Mouse (Mus musculus) kidney, adult 2 months (tissue): ENCODE data around the gene Gm49325. TPM values are rescaled to one million over a fixed set of nuclear protein-coding genes. Genes with fewer than 3 reads are reported as not detected.
A peak's percentile ranks its signal among the peaks of the same experiment; 100 is the strongest.

Experiments
- DNase-seq: peaks from one replicate; pipeline ENCODE4 v3.0.0; 2021
- H3K27ac ChIP-seq: fragments of 200-500 bp; 2 replicates; pipeline ENCODE4 v1.5.1; 2012; ENCODE audit warnings: low read depth, low read length, control low read depth, inconsistent platforms; ENCODE audit not compliant: insufficient read depth
- H3K27me3 ChIP-seq: fragments of 200-500 bp; replicated peaks from 2 replicates; pipeline ENCODE4 v1.6.1; 2012; ENCODE audit warnings: mild to moderate bottlenecking, moderate library complexity, low read length, inconsistent platforms; ENCODE audit not compliant: control insufficient read depth, insufficient read depth
- H3K36me3 ChIP-seq: fragments of 200-500 bp; 2 replicates; pipeline ENCODE4 v1.6.1; 2012; ENCODE audit warnings: mild to moderate bottlenecking, moderate library complexity, low read length, inconsistent platforms; ENCODE audit not compliant: control insufficient read depth, insufficient read depth
- H3K4me1 ChIP-seq: fragments of 200-500 bp; 2 replicates; pipeline ENCODE4 v1.6.1; 2011; ENCODE audit warnings: low read length; ENCODE audit not compliant: control insufficient read depth, insufficient read depth
- H3K4me3 ChIP-seq: fragments of 200-500 bp; 2 replicates; pipeline ENCODE4 v1.5.1; 2011; ENCODE audit warnings: mild to moderate bottlenecking, low read depth, low read length, control low read depth; ENCODE audit not compliant: insufficient read depth
- CTCF ChIP-seq: fragments of 200-500 bp; conservative IDR thresholded peaks from 2 replicates; pipeline ENCODE4 v1.5.1; 2011; ENCODE audit warnings: low read depth, mild to moderate bottlenecking, control low read depth, low read length, moderate library complexity, mixed read lengths; ENCODE audit not compliant: insufficient read depth, insufficient read length
- POLR2A ChIP-seq: fragments of 200-500 bp; IDR thresholded peaks from one replicate; pipeline ENCODE4 v1.6.1; 2011; ENCODE audit warnings: low read depth, low read length, control low read depth
- WGBS: fragments of 180-500 bp; shearing (Covaris S2); methylation state at CpG from one replicate; pipeline ENCODE4 v1.1.7; 2018; 5-methylcytosine and 5-hydroxymethylcytosine counted together
- polyA plus RNA-seq: library from polyadenylated mRNA; depleted of rRNA; stranded (reverse); fragments of >200 nt; gene quantifications from 2 replicates; pipeline ENCODE4 v1.2.3, GENCODE M21; 2012

The Gm49325 gene
- polyA plus RNA-seq, 1 experiment, result not detected

- no peaks in the 10 kb centered on the region for H3K27me3 ChIP-seq
- H3K36me3 ChIP-seq, result no peaks in the 10 kb centered on the region
- peak; percentile 50 for DNase-seq
- TF ChIP-seq POLR2A, result no peak
- TF ChIP-seq CTCF, result peak; percentile 64
- H3K27ac ChIP-seq, result peak overlapping the region; percentile 92
- H3K4me1 ChIP-seq, result peaks cover 15% of the 10 kb centered on the region; the same call in 1 of the 2 replicates
- H3K4me3 ChIP-seq, result no peak overlapping the region
- 5% methylated on average over 1 of the region's 1 CpGs for WGBS
Observed at GRCm38 (mm10) chr10:77605368-77605767, 629 bp upstream of the Gm49325 start.

DNA sequence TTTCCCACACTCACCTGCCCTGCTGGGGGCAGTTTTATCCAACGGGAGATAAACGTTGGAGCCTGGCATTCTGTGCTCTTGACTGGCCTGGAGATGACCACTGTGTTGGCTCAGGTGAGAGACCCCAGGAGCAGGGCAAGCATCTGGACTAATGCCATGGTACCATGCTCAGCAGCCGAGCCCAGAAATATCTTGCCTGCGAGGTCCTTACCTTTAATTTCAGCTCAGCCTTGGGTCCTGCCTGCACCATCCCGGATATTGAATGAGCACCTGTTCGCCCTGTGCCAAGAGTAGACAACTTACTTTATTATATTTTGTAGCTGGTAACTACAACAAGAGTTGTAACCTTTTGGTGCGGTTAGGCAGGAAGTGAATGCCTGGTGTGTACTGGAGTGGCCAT lies 858 bp downstream of the Gm49325 start:
- H3K27ac ChIP-seq, result peak overlapping the region; percentile 65
- TF ChIP-seq POLR2A (no peak), CTCF (no peak)
- H3K27me3 ChIP-seq, result no peaks in the 10 kb centered on the region
- 18% methylated on average over 7 of the region's 7 CpGs for WGBS
- DNase-seq, result peak; percentile 34
- peak overlapping the region; percentile 66 for H3K4me3 ChIP-seq
- no peaks in the 10 kb centered on the region; the same call in 1 of the 2 replicates for H3K36me3 ChIP-seq
- peaks cover 15% of the 10 kb centered on the region; the same call in 1 of the 2 replicates for H3K4me1 ChIP-seq

DNA sequence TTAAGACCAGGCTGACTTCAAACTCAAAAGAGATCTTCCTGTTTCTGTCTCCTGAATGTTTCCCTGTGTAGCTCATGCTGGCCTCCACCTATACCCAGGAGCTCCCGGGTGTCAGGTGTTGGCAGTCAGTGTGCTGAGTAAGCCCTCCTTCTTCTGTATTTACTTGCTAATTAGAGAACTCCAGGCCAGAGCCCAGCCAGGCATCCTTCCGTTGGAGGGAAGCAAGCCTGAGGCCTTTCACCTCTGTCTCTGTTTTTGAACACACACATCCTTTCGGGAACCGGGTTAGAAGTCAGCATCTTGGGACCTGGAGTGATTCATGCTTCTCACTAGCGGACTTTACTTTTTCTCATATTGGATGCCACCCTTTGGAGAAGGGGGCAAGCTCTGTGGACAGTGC lies 1.4 kb downstream of the Gm49325 start:
- peak; percentile 80 for DNase-seq
- 12% methylated on average over 5 of the region's 5 CpGs for WGBS
- peaks cover 15% of the 10 kb centered on the region; the same call in 1 of the 2 replicates for H3K4me1 ChIP-seq
- peak overlapping the region; percentile 14 for H3K27ac ChIP-seq
- TF ChIP-seq POLR2A (no peak), CTCF (no peak)
- no peak overlapping the region for H3K4me3 ChIP-seq
- H3K27me3 ChIP-seq, result no peaks in the 10 kb centered on the region
- H3K36me3 ChIP-seq, result no peaks in the 10 kb centered on the region; the same call in 1 of the 2 replicates

DNA sequence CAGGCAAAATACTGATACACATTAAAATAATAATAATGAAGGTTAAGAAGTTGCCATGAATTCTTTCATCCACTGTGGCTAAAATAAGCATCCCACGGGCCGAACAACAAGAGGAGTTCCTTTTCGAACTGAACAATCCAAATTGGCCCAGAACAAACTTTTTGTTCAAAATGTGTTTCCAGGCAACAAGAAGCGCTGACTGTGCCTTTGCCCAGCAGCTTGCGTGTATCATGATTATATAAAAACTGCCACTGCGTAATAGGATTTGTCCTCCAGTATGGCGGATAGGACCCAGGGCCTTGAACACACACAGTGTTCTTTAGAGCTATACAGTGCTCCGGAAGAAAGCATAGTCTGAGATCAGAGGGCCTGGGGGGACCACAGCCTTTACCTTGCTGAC lies 2.6 kb downstream of the Gm49325 start:
- DNase-seq, result no peak
- Histone ChIP-seq H3K27ac (no peak overlapping the region), H3K4me1 (peaks cover 20% of the 10 kb centered on the region; the same call in 1 of the 2 replicates), H3K4me3 (no peak overlapping the region), H3K36me3 (no peaks in the 10 kb centered on the region; the same call in 1 of the 2 replicates), H3K27me3 (no peaks in the 10 kb centered on the region)
- no peak for TF ChIP-seq POLR2A
- TF ChIP-seq CTCF, result no peak
- WGBS, result 81% methylated on average over 8 of the region's 8 CpGs

- H3K27ac ChIP-seq, result no peak overlapping the region
- H3K36me3 ChIP-seq, result no peaks in the 10 kb centered on the region; the same call in 1 of the 2 replicates
- no peak overlapping the region for H3K4me3 ChIP-seq
- H3K4me1 ChIP-seq, result peaks cover 24% of the 10 kb centered on the region; the same call in 1 of the 2 replicates
- no peak for DNase-seq
- no peaks in the 10 kb centered on the region for H3K27me3 ChIP-seq
- WGBS, result 85% methylated on average over 8 of the region's 8 CpGs
- TF ChIP-seq POLR2A (no peak), CTCF (no peak)
Observed at GRCm38 (mm10) chr10:77610221-77610961, 4.4 kb downstream of the Gm49325 start.

GRCm38 (mm10) chr10:77613409-77613808 lies 7.4 kb downstream of the Gm49325 start:
- Histone ChIP-seq H3K27ac (peak overlapping the region; percentile 69), H3K27me3 (no peaks in the 10 kb centered on the region), H3K4me1 (peaks cover 26% of the 10 kb centered on the region; the same call in 1 of the 2 replicates), H3K4me3 (no peak overlapping the region), H3K36me3 (no peaks in the 10 kb centered on the region; the same call in 1 of the 2 replicates)
- TF ChIP-seq CTCF (0 out of 2 replicates have a peak, but pooled peaks have one; percentile 6), POLR2A (no peak)
- 17% methylated on average over 3 of the region's 3 CpGs for WGBS
- peak; percentile 96 for DNase-seq

GRCm38 (mm10) chr10:77615647-77616046 lies 9.7 kb downstream of the Gm49325 start:
- WGBS, result 93% methylated on average over 8 of the region's 8 CpGs
- Histone ChIP-seq H3K4me3 (no peak overlapping the region), H3K4me1 (peaks cover 26% of the 10 kb centered on the region; the same call in 1 of the 2 replicates), H3K27ac (no peak overlapping the region), H3K36me3 (no peaks in the 10 kb centered on the region; the same call in 1 of the 2 replicates), H3K27me3 (no peaks in the 10 kb centered on the region)
- no peak for DNase-seq
- TF ChIP-seq POLR2A (no peak), CTCF (no peak)
